Mouse (Mus musculus) embryo, embryonic 9.5 days (tissue): ENCODE measurements around the gene H2-Q2.
"Not testable (repeated sequence)": the region's sequence is repeated elsewhere in the genome, so short reads cannot be mapped to it uniquely, and the experiment has no call there.

Experiments used
- DNase-seq: peaks from one replicate; pipeline ENCODE4 v3.0.0-alpha.2; 2017; ENCODE audit errors: extremely low spot score

The H2-Q2 gene

DNA sequence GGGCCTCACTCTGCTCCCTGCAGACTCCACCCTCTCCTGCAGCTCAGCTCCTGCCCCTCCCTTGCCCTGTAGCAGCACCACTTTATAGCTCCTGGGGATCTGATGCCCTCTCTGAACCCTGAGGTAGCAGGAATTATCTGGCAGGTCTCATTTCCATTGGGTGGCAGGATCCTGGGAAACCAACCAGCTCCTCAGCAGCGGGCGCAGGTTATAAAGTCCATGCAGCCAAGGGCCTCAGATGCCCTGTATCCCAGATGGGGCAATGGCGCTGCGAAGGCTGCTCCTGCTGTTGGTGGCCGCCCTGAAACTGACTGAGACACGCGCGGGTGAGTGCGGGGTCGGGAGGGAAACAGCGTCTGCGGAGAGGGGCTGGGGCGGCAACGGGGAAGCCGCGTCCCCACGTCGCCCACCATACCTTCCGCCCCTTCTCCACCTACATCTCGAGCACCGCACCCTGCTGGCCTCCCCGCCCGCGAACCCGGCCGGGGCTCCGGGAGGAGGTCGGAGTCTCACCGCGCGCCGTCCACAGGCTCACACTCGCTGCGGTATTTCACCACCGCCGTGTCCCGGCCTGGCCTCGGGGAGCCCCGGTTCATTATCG, at the start of gene H2-Q2:
H2-Q2 (plus strand) TSS at position 172 of the 601 bp plus-strand sequence.
- DNase-seq: no peak

DNA sequence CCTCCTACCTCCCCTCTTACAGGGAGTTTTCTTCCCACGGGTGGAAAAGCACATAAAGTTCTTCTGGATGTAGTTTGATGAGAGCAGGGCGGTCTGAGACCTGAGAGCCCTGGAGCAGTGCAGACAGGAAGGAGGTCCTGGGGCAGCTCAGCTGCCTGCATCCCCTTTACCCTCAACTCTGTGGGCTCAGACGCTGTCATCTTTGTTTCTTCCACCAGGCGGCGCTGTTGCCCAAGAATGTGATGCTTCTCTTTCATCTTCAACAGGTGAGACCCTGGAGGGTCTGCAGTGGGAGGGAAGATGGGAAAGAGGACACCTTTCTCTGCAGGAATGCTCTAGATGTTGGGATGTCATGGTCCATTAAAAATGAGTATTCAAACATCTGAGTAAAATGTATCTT, 46.2 kb upstream of the H2-Q2 start:
- peak; percentile 39 for DNase-seq

DNA sequence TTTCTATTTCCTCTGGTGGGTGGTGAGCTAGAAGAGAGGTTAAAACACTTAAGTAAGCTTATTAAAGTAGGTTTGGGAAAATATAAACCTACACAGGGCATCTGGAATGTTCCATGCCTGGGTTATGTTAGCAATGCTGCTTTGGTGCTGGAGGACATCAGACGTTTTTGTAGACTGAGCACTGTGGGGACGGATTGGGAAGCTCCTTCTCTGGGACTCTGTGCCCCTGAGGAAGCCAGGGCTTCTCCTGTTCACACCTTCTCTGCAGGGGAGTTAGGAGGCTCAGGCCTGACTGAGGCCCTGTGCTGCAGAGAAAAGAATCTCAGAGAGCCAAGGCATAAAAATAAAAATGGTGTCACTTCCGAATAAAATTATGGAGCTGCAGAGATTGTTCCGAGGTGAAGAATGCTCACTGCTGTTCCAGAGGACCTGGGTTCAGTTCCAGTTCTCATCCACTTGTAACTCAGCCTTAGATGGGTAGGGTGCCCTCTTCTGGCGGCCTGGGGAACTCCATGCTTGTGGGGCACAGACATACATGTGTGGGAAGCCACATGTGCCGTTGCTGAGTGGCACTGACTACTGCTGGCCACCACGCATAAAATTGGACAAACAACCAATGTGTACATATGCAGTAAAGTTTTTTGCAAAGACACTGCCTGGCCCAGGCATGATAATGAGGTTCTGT, 41.6 kb upstream of the H2-Q2 start:
- not testable (repeated sequence) for DNase-seq

DNA sequence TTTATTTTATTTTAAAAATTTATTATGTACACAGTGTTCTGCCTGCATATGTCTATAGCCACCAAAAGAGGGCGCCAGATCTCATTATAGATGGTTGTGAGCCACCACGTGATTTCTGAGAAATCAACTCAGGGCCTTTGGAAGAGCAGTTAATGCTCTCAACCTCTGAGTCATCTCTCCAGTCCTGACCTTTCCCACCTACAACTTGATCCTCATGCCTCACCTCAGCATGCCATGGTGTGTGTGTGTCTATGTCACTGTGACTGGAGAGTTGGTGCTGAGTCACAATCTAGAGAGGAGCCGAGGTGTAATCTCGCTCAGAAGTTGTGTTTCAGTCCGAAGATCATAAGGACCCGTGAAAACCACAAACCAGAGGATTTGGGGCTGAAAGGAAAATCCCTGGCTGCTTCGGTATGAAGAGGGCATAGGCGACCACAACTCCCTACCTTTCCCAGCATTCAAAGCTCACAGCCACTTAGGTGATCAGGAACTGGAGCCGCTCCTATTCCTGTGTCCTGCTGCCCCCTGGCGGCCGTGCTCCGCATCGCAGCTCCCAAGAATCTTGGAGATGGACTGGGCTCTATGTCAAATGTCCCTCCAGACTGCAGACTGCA, 40.3 kb upstream of the H2-Q2 start:
- peak; percentile 77 for DNase-seq

DNA sequence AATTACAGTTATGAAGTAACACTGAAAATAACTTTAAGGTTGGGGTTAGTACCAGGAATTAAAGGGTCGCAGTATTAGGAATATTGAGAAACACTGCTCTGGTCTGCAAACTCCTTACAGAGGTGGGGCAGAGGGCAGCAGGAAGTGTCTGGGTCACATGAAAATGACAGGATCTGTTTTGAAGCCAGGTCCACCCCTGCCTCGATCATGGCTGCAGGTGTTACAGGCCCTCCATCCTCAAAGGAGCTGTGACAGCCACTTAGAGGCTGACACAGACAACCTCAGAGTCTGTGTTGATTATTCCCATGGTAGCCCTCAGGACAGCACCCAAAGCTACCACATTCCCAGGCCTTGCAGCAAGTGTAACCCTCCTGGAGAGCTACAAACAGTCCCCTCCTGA, 38.8 kb upstream of the H2-Q2 start:
- no peak for DNase-seq

DNA sequence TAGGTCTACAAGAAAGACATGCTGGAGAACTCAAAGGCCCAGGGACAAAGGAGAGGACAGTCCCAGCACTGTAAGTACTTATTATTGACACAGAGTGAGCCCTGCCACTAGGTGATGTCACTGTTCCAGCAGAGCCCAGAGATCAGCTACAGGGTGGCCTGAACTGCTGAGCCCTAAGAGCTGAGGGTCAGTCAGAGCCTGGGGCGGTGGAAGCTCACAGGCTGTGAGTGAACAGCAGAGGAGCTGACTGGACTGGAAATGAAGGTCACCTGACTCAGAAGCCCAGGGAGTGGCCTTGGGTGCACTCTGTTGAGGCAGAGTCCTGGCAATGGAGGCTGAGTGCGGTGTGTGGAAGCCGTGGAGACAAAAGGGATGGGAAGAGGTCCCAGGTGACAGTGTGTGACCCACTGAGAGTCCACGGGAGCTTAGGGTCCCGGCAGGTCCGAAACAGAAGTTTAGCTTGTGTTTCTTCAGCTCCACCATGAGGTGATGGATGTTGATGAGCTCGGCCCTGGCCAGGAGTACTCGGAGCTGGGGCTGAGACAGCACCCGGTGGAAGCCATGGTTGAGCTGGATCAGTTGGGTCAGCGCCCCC, 38.2 kb upstream of the H2-Q2 start:
- DNase-seq: no peak

DNA sequence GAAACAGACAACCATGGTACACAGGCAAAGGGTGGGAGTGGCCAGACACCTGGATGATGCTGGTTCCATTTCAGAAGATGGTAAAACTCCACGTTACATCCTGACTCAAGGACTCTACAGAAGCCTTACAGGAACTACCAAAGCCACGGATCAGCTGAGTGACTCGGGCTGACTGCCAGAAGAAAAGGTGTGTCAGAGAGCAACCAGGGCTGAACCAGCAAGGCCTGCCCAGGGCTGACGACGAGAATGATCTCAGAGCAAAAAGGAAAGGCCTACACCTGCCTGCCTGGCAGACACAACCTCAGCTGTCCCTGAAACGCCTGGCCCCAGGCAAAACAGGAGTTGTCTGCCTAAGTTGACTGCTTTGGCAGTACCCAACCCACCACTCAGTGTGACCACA, 37.6 kb upstream of the H2-Q2 start:
- no peak for DNase-seq

DNA sequence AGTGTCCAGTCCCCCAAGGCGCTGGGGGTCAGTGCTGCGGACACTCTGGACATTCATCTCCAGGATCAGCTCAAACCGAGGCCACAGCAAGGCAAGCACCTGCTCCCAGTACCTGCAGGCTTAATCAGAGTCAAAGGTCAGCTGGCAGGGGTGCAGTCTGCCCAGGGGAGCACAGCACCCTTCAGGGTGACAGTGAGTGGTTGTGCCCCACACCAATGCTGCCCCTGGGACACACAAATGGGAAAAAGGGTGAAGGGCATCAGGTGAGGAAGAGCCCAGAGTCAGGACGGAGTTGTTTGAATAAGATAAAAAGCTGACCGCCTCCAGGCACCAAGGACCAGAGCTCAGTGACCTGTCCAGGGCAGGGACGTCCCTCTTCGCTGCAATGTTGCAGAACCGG, 37.1 kb upstream of the H2-Q2 start:
- not testable (repeated sequence) for DNase-seq

DNA sequence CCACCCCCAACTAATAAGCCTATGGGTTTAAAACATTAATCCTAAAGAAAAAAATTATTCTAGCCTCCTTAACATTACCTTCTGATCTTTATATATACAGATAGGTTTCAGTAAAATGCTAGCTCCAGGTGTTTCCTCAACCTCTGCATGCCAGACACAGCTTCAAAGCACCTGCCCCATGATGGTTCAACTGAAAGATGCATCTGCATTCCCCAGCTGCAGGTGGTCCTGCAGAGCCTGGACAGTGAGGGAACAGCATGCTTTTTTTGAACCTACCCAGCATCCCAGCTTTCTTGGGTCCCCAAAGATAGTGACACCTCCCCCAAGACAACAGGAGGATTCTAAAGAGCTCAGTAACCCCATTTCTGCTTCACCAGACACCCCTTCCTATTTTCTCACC, 23.4 kb upstream of the H2-Q2 start:
- DNase-seq: no peak

DNA sequence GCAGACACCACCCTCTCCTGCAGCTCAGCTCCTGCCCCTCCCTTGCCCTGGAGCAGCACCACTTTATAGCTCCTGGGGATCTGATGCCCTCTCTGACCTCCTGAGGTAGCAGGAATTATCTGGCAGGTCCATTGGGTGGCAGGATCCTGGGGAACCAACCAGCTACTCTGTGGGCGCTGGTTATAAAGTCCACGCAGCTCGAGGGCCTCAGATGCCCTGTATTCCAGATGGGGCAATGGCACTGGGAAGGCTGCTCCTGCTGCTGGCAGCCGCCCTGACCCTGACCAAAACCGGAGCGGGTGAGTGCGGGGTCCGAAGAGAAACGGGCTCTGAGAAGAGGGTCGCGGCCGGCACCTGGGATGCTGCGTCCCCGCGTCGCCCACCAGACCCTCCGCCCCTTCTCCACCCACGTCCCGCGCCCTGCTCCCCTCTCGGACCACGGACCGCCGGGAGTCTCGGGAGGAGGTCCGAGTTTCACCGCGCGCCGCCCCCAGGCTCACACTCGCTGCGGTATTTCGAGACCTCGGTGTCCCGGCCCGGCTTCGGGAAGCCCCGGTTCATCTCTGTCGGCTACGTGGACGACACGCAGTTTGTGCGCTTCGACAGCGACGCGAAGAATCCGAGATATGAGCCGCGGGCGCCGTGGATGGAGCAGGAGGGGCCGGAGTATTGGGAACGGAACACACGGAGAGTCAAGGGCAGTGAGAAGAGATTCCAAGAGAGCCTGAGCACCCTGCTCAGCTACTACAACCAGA, 21.5 kb upstream of the H2-Q2 start, which contains the start of gene H2-Q1:
H2-Q1 (plus strand) TSS at position 79 of the 755 bp plus-strand sequence.
- DNase-seq: peak; percentile 26

DNA sequence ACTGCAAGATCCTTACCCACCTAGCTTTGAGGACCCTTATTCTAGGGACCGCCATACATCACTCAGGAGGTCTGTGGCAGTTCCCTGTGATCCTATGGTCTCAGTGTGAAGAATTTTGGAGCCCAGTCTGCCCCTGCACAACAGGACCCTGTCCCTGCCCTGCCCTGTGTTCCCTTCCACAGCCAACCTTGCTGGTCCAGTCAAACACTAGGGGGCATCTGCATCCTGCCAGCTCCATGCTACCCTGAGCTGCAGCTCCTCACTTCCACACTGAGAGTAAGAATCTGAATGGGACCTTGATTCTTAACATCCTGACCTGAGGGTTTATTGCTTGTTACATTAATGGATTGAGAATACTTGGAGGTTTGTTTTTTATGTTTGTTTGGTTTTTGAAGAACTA, 16.9 kb upstream of the H2-Q2 start:
- DNase-seq: not testable (repeated sequence)

DNA sequence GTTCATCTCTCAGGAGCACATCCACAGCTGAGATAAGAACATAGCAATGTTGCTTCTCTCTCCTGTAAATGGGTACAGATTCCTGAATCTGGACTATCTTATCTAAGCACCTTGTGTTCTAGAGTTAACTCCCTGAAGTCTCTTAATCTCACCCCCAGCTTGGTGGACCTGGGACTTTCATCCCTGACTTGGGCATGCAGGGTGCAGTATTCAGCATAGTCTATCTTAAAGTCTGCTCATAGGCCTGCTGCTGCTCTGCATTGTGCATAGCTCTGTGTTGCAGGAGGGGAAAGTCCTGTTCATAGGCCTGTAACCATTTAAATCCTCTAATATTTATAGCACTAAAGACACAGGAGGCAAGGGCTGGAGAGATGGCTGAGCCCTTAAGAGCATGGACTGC, 16.0 kb upstream of the H2-Q2 start:
- not testable (repeated sequence) for DNase-seq

DNA sequence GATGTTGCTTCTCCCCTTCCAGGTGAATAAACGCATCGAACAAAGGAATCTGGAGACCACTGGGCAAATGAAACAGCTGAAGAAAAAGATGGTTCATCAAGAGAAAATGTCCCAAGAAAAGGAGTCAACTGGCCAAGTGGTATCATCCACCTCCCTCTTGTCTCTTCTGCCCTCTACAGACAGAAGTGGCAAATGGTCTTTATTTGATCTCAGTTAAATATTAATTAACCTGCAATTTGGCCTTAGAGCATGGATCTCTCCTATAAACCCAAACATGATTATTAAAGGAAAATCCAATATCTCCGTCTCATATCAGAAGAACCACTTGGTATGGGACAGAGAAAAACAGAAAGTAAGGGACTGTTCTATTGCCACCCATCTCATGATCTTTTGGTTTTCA, 12.3 kb upstream of the H2-Q2 start:
- not testable (repeated sequence) for DNase-seq

DNA sequence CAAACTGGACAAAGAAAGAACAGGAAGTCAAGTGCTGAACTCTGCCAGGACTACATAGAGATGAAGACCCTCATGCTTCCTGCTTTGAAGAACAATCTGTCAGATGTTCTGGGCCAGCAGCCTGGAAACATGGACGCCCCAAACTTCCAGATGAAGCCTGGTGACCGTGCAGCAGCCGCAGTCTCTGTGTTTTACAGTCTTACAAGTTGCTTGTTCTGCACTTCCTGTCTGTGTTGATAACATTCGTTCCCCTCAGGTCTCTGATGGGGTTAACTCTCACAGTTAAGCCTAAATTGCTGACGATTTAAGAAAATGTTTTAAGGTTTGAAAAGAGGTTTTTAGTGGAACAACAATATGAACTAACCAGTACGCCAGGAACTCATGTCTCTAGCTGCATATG, 10.5 kb upstream of the H2-Q2 start:
- DNase-seq: not testable (repeated sequence)

DNA sequence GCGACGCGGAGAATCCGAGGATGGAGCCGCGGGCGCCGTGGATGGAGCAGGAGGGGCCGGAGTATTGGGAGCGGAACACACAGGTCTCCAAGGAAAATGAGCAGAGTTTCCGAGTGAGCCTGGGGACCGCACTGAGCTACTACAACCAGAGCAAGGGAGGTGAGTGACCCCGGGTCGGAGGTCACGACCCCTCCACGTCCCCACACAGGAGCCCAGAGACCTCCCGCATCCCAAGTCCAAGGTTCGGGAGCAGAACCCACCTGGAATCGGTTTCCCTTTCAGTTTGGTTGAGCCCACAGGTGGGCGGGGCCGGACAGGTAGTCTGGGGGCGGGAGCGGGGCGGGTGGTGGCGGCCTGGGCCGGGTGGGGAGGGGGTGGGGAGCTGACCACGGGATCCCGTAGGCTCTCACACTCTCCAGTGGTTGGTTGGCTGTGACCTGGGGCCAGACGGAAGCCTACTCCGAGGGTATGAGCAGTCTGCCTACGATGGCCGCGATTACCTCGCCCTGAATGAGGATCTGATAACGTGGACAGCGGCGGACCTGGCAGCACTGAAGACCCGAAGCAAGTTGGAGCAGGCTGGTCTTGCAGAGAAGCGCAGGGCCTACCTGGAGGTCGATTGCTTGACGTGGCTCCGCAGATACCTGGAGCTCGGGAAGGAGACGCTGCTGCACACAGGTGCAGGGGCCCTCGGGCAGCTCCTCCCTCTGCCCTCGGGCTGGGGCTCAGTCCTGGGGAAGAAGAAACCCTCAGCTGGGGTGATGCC, 852 bp downstream of the H2-Q2 start:
- DNase-seq: peak; percentile 25

DNA sequence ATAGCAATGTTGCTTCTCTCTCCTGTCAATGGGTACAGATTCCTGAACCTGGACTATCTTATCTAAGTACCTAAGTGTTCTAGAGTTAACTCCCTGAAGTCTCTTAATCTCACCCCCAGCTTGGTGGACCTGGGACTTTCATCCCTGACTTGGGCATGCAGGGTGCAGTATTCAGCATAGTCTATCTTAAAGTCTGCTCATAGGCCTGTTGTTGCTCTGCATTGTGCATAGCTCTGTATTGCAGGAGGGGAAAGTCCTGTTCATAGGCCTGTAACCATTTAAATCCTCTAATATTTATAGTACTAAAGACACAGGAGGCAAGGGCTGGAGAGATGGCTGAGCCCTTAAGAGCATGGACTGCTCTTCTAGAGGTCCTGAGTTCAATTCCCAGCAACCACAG, 5.6 kb downstream of the H2-Q2 start:
- DNase-seq: not testable (repeated sequence)

DNA sequence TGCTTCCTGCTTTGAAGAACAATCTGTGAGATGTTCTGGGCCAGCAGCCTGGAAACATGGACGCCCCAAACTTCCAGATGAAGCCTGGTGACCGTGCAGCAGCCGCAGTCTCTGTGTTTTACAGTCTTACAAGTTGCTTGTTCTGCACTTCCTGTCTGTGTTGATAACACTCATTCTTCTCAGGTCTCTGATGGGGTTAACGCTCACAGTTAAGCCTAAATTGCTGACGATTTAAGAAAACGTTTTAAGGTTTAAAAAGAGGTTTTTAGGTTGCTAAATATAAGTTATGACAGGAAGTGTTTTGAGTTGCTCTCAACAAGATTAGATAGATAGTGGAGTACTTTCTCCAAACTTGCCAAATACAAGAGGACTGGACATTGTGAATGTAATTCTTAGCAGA, 11.2 kb downstream of the H2-Q2 start:
- not testable (repeated sequence) for DNase-seq

DNA sequence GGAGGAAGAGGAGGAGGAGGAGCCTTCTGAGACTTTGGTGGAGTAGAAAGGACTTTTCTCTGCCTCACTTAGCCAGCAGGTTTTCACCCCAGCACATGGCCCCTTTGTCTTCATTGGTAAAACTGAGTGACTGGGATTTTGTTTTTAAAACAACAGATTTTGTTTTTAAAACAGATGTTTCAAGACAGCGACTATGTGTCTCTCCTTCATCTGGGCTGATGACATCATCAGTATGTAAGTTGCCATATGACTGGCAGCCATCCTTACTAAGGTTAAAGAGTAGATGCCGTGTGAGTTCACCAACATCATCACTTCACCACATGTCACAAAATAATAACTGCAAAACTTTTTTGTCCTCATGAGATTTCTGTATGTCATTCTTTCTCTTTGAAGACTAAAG, 12.0 kb downstream of the H2-Q2 start:
- no peak for DNase-seq

DNA sequence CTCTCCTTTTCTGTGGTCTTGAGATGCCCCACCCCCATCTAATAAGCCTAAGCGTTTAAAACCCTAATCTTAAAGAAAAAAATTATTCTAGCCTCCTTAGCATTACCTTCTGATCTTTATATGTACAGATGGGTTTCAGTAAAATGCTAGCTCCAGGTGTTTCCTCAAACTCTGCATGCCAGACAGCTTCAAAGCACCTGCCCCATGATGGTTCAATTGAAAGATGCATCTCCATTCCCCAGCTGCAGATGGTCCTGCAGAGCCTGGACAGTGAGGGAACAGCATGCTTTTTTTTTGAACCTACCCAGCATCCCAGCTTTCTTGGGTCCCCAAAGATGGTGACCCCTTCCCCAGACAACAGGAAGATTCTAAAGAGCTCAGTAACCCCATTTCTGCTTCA, 15.0 kb downstream of the H2-Q2 start:
- no peak for DNase-seq

DNA sequence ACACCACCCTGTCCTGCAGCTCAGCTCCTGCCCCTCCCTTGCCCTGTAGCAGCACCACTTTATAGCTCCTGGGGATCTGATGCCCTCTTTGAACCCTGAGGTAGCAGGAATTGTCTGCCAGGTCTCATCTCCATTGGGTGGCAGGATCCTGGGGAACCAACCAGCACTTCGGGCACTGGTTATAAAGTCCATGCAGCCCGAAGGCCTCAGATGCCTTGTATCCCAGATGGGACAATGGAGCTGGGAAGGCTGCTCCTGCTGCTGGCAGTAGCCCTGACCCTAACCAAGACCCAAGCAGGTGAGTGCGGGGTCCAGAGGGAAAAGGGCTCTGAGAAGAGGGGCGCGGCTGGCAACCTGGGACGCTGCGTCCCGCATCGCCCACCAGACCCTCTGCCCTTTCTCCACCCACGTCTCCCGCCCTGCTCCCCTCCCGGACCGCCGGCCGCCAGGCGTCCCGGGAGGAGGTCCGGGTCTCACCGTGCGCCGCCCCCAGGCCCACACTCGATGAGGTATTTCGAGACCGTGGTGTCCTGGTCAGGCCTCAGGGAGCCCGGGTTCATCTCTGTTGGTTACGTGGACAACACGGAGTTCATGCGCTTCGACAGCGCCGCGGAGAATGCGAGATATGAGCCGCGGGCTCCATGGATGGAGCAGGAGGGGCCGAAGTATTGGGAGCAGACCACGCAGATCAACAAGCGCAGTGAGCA, 16.9 kb downstream of the H2-Q2 start:
- DNase-seq: peak; percentile 12

DNA sequence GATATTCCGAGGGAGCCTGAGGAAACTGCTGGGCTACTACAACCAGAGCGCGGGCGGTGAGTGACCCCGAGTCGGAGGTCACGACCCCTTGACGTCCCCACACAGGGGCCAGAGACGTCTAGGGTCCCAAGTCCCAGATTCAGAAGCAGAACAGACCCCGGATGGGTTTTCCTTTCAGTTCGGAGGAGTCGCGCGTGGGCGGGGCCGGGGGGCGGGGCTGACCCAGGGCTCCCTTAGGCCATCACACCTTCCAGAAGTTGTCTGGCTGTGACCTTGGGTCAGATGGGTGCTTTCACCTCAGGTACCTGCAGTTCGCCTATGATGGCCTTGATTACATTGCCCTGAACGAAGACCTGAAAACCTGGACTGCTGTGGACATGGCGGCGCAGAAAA, 17.4 kb downstream of the H2-Q2 start:
- peak; percentile 23 for DNase-seq
